Mouse (Mus musculus) intestine, postnatal 0 days (tissue): ENCODE results near the gene Nr2e1. TPM values are rescaled to one million over a fixed set of nuclear protein-coding genes. Genes with fewer than 3 reads are reported as not detected.

Experiments
- ATAC-seq: fragments of 200-750 bp; cut with Nextera tagmentation; 2 replicates; pipeline ENCODE4 v1.8.0; 2017; ENCODE audit warnings: mild to moderate bottlenecking, moderate TSS enrichment, moderate library complexity
- H3K27ac ChIP-seq: fragments of 300-500 bp; sonication (generic); 2 replicates; pipeline ENCODE4 v1.5.1; 2014; ENCODE audit warnings: mild to moderate bottlenecking, low read depth, low read length, moderate library complexity
- H3K27me3 ChIP-seq: fragments of 300-500 bp; sonication (generic); replicated peaks from 2 replicates; pipeline ENCODE4 v1.6.1; 2014; ENCODE audit warnings: low read length, mixed read lengths; ENCODE audit not compliant: control insufficient read depth, insufficient read depth
- H3K36me3 ChIP-seq: fragments of 300-500 bp; sonication (generic); 2 replicates; pipeline ENCODE4 v1.6.1; 2014; ENCODE audit warnings: mild to moderate bottlenecking, moderate library complexity; ENCODE audit not compliant: control insufficient read depth, insufficient read depth
- H3K4me1 ChIP-seq: fragments of 300-500 bp; sonication (generic); replicated peaks from 2 replicates; pipeline ENCODE4 v1.6.1; 2014; ENCODE audit warnings: antibody characterized with exemption, low read length, mixed read lengths; ENCODE audit not compliant: control insufficient read depth, insufficient read depth
- H3K4me2 ChIP-seq: fragments of 300-500 bp; sonication (generic); replicated peaks from 2 replicates; pipeline ENCODE4 v1.6.1; 2014; ENCODE audit warnings: low read depth, mild to moderate bottlenecking, moderate library complexity
- H3K4me3 ChIP-seq: fragments of 300-500 bp; sonication (generic); 2 replicates; pipeline ENCODE4 v1.5.1; 2014; ENCODE audit warnings: low read depth, low read length
- H3K9ac ChIP-seq: fragments of 300-500 bp; sonication (generic); 2 replicates; pipeline ENCODE4 v1.6.1; 2014; ENCODE audit warnings: mild to moderate bottlenecking, low read depth, low read length
- H3K9me3 ChIP-seq: fragments of 300-500 bp; sonication (generic); 2 replicates; pipeline ENCODE4 v1.6.1; 2016; ENCODE audit warnings: mixed run types; ENCODE audit not compliant: control insufficient read depth
- CTCF ChIP-seq: sonication (generic); IDR thresholded peaks from 2 replicates; pipeline ENCODE4 v1.5.1; 2016; ENCODE audit warnings: low read depth, mild to moderate bottlenecking, control low read depth, antibody characterized with exemption, moderate library complexity
- WGBS: fragments of 180-500 bp; shearing (Covaris S2); extraction: QIAGEN DNeasy Blood & Tissue Kit; methylation state at CpG from one replicate; pipeline ENCODE4 v1.1.7; 2014; 5-methylcytosine and 5-hydroxymethylcytosine counted together
- polyA plus RNA-seq: library from polyadenylated mRNA; unstranded; fragments of >200 nt; fragmentation: Nextera tagmentation; extraction: Ambion mirVana; gene quantifications from 2 replicates; pipeline ENCODE4 v1.2.1, GENCODE M21; 2015

Nr2e1 gene
- polyA plus RNA-seq, 1 experiment from 2014 or later: not detected

DNA sequence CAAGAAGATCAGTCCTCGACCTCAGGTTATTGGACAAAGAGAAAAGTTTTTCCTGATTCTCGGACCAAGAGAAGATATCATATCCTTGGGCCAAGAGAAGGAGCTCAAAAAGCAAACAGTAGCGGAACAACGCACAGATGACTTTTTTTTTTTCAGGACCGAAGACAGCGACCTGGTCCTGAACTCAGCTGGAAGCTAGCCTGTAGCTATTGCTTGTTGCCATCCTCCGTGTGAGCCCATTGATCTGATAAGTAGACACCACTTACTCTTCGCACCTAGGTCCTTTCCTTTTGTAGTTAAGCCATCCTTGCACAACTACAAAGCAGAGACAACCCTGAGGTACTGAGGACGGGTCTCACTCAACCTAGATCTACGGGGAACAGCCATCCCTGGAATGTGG is 8.8 kb downstream of the Nr2e1 start:
- Histone ChIP-seq H3K4me2 (no peak overlapping the region), H3K27ac (no peak overlapping the region)

DNA sequence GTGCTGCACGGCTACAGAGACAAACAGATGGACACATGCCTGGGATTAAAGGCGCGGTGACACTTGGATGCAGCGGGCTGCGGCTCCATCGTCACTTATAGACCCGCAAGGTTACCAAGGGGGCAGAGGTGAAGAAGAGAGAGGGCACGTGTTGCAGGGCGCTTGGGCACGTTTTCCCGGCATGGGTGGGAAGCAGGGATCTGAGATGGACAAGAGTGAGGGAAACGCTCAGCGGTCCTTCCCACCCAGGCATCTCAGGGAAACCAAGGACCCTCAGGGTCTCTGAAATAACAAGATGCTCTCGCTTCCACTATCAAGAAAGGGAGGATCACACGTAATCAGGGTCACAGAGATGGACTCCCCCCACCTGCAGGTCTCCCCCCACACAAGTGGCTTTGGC is 10.5 kb downstream of the Nr2e1 start:
- no peak overlapping the region for H3K27ac ChIP-seq
- WGBS: 1% methylated on average over 15 of the region's 15 CpGs

More for the DNA sequence above, 8.8 kb downstream of the Nr2e1 start:
- peaks cover 93% of the 10 kb centered on the region for H3K27me3 ChIP-seq
- 1% methylated on average over 10 of the region's 10 CpGs for WGBS
- no peaks in the 10 kb centered on the region for H3K9me3 ChIP-seq
- ATAC-seq: no peak
- no peak overlapping the region for H3K4me3 ChIP-seq
- no peaks in the 10 kb centered on the region for H3K36me3 ChIP-seq
- H3K9ac ChIP-seq: no peak overlapping the region
- no peak for TF ChIP-seq CTCF
- H3K4me1 ChIP-seq: no peaks in the 10 kb centered on the region

DNA sequence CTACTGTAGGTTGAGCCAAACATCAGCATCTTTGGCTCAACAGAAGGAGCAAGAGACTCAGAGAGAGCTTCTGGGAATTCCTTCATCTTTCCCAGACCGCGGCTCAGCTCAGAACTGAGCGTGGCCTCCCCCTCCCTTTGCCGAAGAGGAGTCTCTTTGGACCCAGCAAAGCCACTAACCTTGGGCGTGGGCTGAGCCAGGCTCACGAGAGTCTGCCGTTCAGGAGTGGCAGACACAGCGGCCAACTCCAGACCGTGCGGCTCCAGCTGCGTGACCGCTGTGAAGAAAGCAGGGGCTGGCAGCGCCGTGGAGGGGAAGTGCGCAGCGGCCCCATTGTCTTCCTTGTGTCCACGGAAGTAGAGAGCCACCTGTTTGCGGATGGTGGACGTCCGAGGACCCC is 10.9 kb downstream of the Nr2e1 start:
- no peak overlapping the region for H3K4me2 ChIP-seq
- no peak overlapping the region for H3K9ac ChIP-seq
- H3K27ac ChIP-seq: no peak overlapping the region
- ATAC-seq: no peak
- under 1% methylated on average over 20 of the region's 20 CpGs for WGBS
- TF ChIP-seq CTCF: no peak
- no peak overlapping the region for H3K4me3 ChIP-seq
- H3K9me3 ChIP-seq: no peaks in the 10 kb centered on the region
- H3K36me3 ChIP-seq: no peaks in the 10 kb centered on the region
- H3K27me3 ChIP-seq: peaks cover 87% of the 10 kb centered on the region
- no peaks in the 10 kb centered on the region for H3K4me1 ChIP-seq

More for the DNA sequence above, 10.5 kb downstream of the Nr2e1 start:
- no peaks in the 10 kb centered on the region for H3K9me3 ChIP-seq
- H3K4me1 ChIP-seq: no peaks in the 10 kb centered on the region
- no peak overlapping the region for H3K4me2 ChIP-seq
- peaks cover 92% of the 10 kb centered on the region for H3K27me3 ChIP-seq
- no peak overlapping the region for H3K4me3 ChIP-seq
- no peaks in the 10 kb centered on the region for H3K36me3 ChIP-seq
- H3K9ac ChIP-seq: no peak overlapping the region
- no peak for TF ChIP-seq CTCF
- no peak for ATAC-seq

DNA sequence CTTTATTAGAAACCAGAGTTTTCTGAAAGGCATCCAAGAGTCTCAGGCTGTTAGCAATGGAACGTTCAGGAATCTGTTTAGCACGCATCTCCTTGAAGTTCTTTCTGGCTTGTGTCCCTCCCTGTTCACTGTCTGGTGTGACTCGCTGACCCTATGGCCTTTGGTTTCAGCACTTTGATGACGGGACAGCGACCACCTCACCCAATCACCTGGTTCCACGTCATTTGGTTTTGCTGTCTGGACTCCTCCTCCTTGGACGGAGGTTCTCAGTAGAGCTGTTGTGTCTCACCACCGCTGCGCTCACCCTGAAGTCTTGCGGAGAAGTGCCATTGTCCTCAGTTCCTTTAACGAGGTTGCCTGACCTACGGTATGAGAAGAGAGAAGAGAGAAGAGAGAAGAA is 21.2 kb downstream of the Nr2e1 start:
- no peak overlapping the region for H3K4me3 ChIP-seq
- H3K4me1 ChIP-seq: no peaks in the 10 kb centered on the region
- no peak overlapping the region for H3K4me2 ChIP-seq
- no peak for TF ChIP-seq CTCF
- 1% methylated on average over 12 of the region's 12 CpGs for WGBS
- H3K36me3 ChIP-seq: no peaks in the 10 kb centered on the region
- H3K27me3 ChIP-seq: peaks cover 33% of the 10 kb centered on the region
- H3K9ac ChIP-seq: no peak overlapping the region
- H3K27ac ChIP-seq: no peak overlapping the region
- H3K9me3 ChIP-seq: no peaks in the 10 kb centered on the region
- no peak for ATAC-seq

DNA sequence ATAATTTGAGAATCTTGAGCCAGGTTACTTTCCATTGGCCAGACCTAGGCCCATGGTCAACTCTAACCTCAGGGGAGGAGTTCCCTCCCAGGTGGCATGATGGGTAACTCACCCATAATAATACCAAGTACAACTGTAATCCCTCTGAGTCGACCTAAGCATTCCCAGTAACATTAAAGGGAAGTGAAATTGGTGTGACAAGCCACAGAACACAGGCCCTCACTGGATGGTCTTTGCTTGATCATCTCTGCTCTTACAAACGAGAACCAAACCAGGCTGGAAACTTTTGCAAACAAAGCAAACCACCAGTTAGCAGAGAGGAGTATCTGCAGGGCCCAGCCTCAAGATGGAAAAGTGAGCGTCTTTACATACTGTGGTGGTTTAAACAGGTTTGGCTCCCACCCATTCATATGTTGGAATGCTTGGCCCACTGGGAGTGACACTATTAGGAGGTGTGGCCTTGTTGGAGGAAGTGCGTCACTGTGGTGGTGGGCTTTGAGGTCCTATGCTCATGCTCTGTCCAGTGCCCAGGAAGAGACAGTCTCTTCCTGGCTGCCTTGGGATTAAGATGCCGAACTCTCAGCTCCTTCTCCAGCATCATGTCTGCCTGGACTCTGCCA is 23.7 kb downstream of the Nr2e1 start:
- H3K9ac ChIP-seq: no peak overlapping the region
- WGBS: 74% methylated on average over 5 of the region's 5 CpGs
- no peak for ATAC-seq
- no peak overlapping the region for H3K4me2 ChIP-seq
- no peaks in the 10 kb centered on the region for H3K9me3 ChIP-seq
- no peak for TF ChIP-seq CTCF
- H3K27ac ChIP-seq: no peak overlapping the region
- H3K4me1 ChIP-seq: no peaks in the 10 kb centered on the region
- peaks cover 18% of the 10 kb centered on the region for H3K27me3 ChIP-seq
- no peak overlapping the region for H3K4me3 ChIP-seq
- H3K36me3 ChIP-seq: no peaks in the 10 kb centered on the region

DNA sequence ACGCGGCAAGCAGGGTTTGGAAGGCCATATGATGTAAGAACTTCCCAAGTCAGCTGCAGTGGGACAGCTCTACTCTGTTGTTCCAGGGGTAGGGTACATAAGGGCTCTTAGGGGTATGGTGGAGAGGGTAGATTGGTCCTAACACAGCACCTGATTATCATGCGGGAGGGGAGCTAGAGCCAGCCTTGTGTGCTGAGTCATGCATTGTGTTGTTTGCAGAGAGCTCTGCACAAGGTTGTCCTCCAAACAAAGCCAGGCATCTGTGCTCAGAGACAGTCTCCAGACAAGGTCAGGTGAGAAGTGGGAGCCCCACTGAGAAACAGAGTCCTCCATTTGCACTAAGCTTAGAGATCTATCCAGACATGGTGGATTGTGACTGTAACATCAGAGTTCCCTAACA is 36.9 kb downstream of the Nr2e1 start:
- no peak for ATAC-seq
- Histone ChIP-seq H3K4me3 (no peak overlapping the region), H3K27ac (no peak overlapping the region), H3K36me3 (no peaks in the 10 kb centered on the region), H3K27me3 (no peaks in the 10 kb centered on the region), H3K9me3 (no peaks in the 10 kb centered on the region), H3K9ac (no peak overlapping the region), H3K4me2 (no peak overlapping the region), H3K4me1 (no peaks in the 10 kb centered on the region)
- TF ChIP-seq CTCF: no peak
- 92% methylated on average over 3 of the region's 3 CpGs for WGBS
